Mouse (Mus musculus) heart, embryonic 12.5 days (tissue): ENCODE data around the gene Entpd3. TPM values are rescaled to one million over a fixed set of nuclear protein-coding genes. Genes with fewer than 3 reads are reported as not detected.
A peak's percentile ranks its signal among the peaks of the same experiment; 100 is the strongest.

Experiments used
- ATAC-seq: fragments of 200-750 bp; cut with Nextera tagmentation; 2 replicates; pipeline ENCODE4 v1.8.0; 2017; ENCODE audit warnings: moderate TSS enrichment, moderate library complexity; ENCODE audit not compliant: insufficient number of reproducible peaks, low FRiP score
- H3K27ac ChIP-seq: fragments of 300-500 bp; sonication (generic); 2 replicates; pipeline ENCODE4 v1.5.1; 2016; ENCODE audit warnings: mild to moderate bottlenecking, moderate library complexity; ENCODE audit not compliant: poor library complexity, severe bottlenecking
- H3K27me3 ChIP-seq: fragments of 300-500 bp; sonication (generic); replicated peaks from 2 replicates; pipeline ENCODE4 v1.6.1; 2016; ENCODE audit warnings: mild to moderate bottlenecking, moderate library complexity
- H3K36me3 ChIP-seq: fragments of 300-500 bp; sonication (generic); 2 replicates; pipeline ENCODE4 v1.6.1; 2016; ENCODE audit warnings: mild to moderate bottlenecking, moderate library complexity
- H3K4me1 ChIP-seq: fragments of 300-500 bp; sonication (generic); replicated peaks from 2 replicates; pipeline ENCODE4 v1.6.1; 2016; ENCODE audit warnings: mild to moderate bottlenecking
- H3K4me2 ChIP-seq: fragments of 300-500 bp; sonication (generic); 2 replicates; pipeline ENCODE4 v1.6.1; 2016; ENCODE audit warnings: mild to moderate bottlenecking, moderate library complexity
- H3K4me3 ChIP-seq: fragments of 300-500 bp; sonication (generic); 2 replicates; pipeline ENCODE4 v1.5.1; 2016; ENCODE audit warnings: mild to moderate bottlenecking
- H3K9ac ChIP-seq: fragments of 300-500 bp; sonication (generic); 2 replicates; pipeline ENCODE4 v1.6.1; 2016; ENCODE audit warnings: mild to moderate bottlenecking, moderate library complexity
- H3K9me3 ChIP-seq: fragments of 300-500 bp; sonication (generic); replicated peaks from 2 replicates; pipeline ENCODE4 v1.6.1; 2016; ENCODE audit warnings: mild to moderate bottlenecking, moderate library complexity
- WGBS: fragments of 180-500 bp; shearing (Covaris S2); methylation state at CpG from one replicate; pipeline ENCODE4 v1.1.7; 2016; 5-methylcytosine and 5-hydroxymethylcytosine counted together
- polyA plus RNA-seq: library from polyadenylated mRNA; unstranded; fragments of >200 nt; fragmentation: Nextera tagmentation; extraction: Ambion mirVana; gene quantifications from 2 replicates; pipeline ENCODE4 v1.2.1, GENCODE M21; 2016

Gene Entpd3
- polyA plus RNA-seq, 1 experiment from 2014 or later: 0.14 TPM

DNA sequence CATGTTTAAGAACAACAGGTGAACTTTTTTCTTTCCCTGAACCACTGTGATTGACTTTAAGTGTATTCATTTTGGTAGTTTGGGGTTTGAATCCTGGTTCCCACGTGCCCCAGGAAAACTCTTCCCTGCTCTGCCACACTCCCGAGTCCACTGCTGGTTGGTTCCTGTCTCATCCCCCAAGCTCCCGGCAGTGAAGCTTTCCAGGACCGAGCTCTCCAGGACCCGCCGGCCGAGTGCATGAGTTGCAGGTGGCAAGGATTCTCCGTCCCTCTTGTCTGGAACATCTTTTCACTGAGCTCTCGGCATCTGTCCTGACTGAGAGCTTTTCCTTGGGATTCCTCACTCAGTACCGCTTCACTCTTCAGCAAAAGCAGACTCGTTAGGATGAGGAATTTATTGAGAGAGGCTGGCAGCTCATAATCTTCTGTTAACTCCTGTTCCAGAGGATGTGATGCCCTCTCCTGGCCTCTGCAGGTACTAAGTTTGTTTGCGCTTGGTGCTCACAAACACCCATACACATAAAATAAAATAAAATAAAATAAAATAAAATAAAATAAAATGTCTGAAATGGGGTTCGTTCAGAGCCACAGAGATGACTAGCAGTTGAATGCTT lies 30.2 kb downstream of the Entpd3 start:
- H3K9me3 ChIP-seq: no peaks in the 10 kb centered on the region
- H3K4me2 ChIP-seq: peak overlapping the region; percentile 42
- peaks cover 24% of the 10 kb centered on the region for H3K36me3 ChIP-seq
- H3K4me3 ChIP-seq: no peak overlapping the region
- H3K27me3 ChIP-seq: no peaks in the 10 kb centered on the region
- no peak overlapping the region for H3K9ac ChIP-seq
- ATAC-seq: no peak
- H3K4me1 ChIP-seq: peaks cover 25% of the 10 kb centered on the region
- no peak overlapping the region for H3K27ac ChIP-seq
- WGBS: 54% methylated on average over 13 of the region's 13 CpGs

DNA sequence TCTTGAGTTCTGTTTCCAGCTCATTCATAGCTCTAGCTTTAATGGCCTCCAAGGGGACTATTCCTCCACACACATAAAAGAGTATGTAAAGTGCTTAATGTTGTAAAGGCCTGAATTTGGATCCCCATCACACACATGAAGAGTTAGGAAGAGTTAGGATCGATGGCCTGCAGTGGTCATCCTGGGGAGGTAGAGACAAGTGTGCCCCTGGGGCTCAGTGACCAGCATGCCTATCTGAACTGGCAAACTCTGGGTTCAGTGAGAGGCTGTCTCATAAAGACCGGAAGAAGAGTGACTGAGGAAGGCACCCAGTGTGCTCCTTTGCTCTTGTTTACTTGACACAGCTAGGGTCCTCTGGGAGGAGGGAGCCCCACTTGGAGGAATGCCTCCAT lies 30.7 kb downstream of the Entpd3 start:
- H3K4me1 ChIP-seq: peaks cover 25% of the 10 kb centered on the region
- no peaks in the 10 kb centered on the region for H3K27me3 ChIP-seq
- WGBS: 57% methylated on average over 2 of the region's 2 CpGs
- peak overlapping the region; percentile 70; the same call in 1 of the 2 replicates for H3K9ac ChIP-seq
- H3K36me3 ChIP-seq: peaks cover 29% of the 10 kb centered on the region
- ATAC-seq: no peak
- H3K9me3 ChIP-seq: no peaks in the 10 kb centered on the region
- no peak overlapping the region for H3K27ac ChIP-seq
- peak overlapping the region; percentile 76 for H3K4me3 ChIP-seq
- H3K4me2 ChIP-seq: peak overlapping the region; percentile 91

DNA sequence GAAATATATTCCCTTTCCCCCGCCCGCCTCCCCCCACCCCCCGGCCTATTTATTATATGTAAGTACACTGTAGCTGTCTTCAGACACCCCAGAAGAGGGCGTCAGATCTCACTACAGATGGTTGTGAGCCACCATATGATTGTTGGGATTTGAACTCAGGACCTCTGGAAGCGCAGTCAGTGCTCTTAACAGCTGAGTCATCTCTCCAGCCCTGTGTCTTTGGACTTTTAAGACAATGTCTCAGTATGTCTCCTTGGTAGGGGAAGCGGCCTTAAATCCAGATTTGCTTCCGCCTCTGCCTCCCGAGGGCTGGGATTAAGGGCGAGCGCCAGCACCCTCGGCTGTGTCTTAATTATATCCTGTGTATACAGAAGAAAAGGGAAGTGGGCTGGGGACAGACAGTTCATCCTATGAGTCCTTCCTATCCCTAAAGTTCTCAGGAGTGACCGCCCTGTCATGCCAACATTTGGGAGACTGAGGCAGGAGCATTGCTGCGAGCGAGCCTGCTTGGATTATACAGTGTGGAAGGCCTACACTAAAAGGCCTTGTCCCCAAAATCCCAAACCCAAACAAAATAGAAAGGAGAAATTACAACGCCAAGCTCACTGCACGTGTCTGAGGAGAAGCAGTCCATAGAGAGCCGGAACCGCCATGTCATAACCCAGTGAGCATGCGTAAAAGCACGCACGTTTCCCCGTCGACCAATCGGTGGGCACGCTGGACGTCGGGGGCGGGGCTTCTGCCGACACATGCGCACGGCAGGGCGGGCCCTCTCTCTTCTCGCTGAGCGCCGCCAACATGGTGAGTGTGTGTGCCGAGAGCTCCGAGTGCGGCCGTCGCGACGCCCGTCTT lies 31.3 kb downstream of the Entpd3 start, which contains the start of gene Rpl14:
TSS of gene Rpl14 (plus strand) at position 704 of the 852 bp plus-strand sequence.
- Histone ChIP-seq H3K4me3 (peak within 1 kb of the TSS; percentile 76), H3K9me3 (no peaks in the 10 kb centered on the region), H3K36me3 (peaks cover 35% of the 10 kb centered on the region), H3K27me3 (no peaks in the 10 kb centered on the region), H3K4me1 (peaks cover 25% of the 10 kb centered on the region), H3K4me2 (peak within 1 kb of the TSS; percentile 91), H3K9ac (peak within 1 kb of the TSS; percentile 90), H3K27ac (peak within 1 kb of the TSS; percentile 56)
- WGBS: 4% methylated on average over 43 of the region's 43 CpGs
- peak; percentile 93 for ATAC-seq

DNA sequence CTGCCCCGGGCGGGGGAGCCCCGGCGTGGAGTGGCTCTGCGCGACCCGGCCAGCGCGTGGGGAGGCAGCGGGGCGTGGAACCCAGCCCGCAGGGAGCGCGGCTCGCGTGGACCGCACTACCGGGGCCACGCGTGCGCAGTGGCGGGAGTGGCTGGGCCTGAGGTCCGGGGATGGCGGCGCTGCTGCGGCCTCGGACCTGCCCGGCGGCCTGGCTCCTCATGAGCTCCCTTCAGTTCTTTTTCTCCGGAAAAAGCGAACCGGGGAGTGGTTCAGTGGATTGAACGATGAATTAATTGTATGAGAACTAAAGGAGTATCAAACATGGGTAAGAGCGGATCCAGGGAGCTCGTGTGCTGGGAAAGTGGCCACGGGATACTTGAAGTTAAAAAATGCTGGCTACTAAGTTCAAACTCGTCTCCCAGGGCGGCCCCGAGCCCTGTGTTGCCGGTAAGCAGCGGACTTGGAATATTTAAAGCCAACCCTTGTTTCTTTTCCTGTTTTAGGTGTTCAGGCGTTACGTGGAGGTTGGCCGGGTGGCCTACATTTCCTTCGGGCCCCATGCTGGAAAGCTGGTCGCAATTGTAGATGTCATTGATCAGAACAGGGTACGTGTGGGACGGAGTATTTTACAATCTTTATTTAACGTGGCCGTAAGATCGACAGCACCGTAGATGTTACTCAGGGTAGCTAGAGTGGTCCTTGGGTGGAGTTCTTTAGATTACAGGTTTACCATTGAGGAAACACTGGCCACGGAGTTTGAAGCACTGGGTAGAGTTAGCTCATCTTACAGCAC lies 32.2 kb downstream of the Entpd3 start:
- peak overlapping the region; percentile 90 for H3K9ac ChIP-seq
- under 1% methylated on average over 53 of the region's 53 CpGs for WGBS
- H3K27me3 ChIP-seq: no peaks in the 10 kb centered on the region
- H3K4me1 ChIP-seq: peaks cover 25% of the 10 kb centered on the region
- peak overlapping the region; percentile 56 for H3K27ac ChIP-seq
- H3K4me3 ChIP-seq: peak overlapping the region; percentile 76
- H3K9me3 ChIP-seq: no peaks in the 10 kb centered on the region
- H3K36me3 ChIP-seq: peaks cover 39% of the 10 kb centered on the region
- peak; percentile 72 for ATAC-seq
- peak overlapping the region; percentile 91 for H3K4me2 ChIP-seq

DNA sequence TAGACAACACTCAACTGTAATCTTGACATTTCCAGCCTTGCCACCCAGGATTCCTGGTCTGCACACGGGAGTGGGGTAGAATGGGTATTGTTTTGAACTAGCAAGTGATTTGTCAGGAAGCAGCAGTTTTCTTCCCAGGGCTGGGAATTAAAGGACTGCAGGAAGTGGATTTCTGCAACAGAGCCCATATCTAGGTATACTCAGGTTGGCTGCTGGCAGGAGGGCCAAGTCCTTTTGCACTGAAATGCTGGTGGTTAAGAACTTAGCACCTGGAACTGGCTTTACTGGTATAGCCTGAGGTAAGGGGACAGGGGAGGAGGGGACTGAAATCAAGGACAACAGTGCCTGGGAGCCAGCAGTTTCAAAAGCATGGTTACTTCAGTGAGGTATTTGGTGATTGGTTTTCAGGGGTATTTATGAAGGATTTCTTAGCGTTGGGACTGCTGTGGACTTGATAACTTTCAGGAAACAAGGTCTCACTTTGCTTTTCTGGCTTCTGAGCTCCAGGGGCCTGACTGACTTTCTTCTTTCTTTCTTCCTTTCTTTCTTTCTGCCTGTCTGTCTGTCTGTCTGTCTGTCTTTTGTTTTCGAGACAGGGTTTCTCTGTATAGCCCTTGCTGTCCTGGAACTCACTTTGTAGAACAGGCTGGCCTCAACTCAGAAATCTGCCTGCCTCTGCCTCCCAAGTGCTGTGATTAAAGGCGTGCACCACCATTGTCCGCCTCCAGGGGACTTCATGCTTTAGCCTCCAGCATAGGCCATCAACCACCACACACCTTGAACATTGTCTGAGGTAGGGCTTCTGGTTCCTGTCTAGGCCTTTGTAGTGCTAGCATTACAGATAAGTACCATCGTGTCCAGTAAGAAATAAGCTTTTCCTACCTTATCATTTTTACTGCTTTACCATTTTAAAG lies 36.4 kb downstream of the Entpd3 start:
- 59% methylated on average over 6 of the region's 6 CpGs for WGBS
- Histone ChIP-seq H3K27ac (no peak overlapping the region), H3K4me3 (no peak overlapping the region), H3K9ac (no peak overlapping the region), H3K4me2 (no peak overlapping the region), H3K9me3 (no peaks in the 10 kb centered on the region), H3K27me3 (no peaks in the 10 kb centered on the region), H3K4me1 (peaks cover 18% of the 10 kb centered on the region), H3K36me3 (peaks cover 39% of the 10 kb centered on the region)
- ATAC-seq: no peak

DNA sequence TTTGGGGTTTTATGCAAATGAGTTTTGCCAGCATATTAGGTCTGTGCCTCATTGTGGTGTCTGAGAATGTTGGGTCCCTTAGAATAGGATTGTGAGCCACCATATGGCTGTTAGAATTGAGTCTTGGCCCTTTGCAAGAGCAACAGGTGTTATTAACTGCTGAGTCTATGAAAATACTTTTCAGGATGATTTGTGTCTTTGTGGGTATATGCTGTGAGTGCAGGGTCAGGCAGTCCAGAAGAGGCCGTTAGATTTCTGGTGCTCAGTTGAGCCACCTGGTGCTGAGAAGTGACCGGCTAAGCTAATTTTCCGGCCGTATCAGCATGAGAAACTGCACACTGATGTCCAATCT lies 37.0 kb downstream of the Entpd3 start:
- no peak overlapping the region for H3K27ac ChIP-seq
- H3K36me3 ChIP-seq: peaks cover 39% of the 10 kb centered on the region
- ATAC-seq: no peak
- no peaks in the 10 kb centered on the region for H3K27me3 ChIP-seq
- no peaks in the 10 kb centered on the region for H3K9me3 ChIP-seq
- H3K4me1 ChIP-seq: peaks cover 18% of the 10 kb centered on the region
- 7% methylated on average over 4 of the region's 4 CpGs for WGBS
- H3K9ac ChIP-seq: no peak overlapping the region
- H3K4me3 ChIP-seq: peak overlapping the region; percentile 75
- H3K4me2 ChIP-seq: peak overlapping the region; percentile 88

DNA sequence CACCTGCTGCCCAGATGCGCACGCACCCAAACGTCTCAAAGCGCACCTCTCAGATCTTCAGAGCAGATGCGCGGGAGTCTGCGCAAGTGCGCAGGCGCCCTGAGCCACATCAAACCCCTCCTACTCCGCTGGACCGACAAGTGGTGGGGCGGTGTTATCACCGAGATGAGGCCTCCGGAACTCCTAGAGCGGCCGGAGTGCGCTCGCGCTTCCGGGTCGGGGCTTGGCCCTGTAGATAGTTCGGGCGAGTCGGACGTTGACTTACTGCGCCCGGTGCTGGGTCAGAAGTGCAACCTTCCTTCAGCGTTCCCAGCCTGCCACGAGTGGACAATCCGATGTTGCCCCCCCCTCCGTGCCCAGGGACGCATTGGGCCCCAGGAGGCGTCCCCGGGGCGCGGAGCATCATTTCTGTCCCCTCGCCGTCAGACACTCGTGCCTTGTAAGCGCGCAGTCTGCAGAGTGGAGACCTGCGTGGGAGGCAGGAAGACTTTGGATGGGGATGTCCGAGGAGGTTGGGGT lies 37.6 kb downstream of the Entpd3 start:
- Histone ChIP-seq H3K36me3 (peaks cover 39% of the 10 kb centered on the region), H3K27ac (peak overlapping the region; percentile 41; the same call in 1 of the 2 replicates), H3K4me1 (peaks cover 20% of the 10 kb centered on the region), H3K9me3 (no peaks in the 10 kb centered on the region), H3K9ac (peak overlapping the region; percentile 87), H3K4me2 (peak overlapping the region; percentile 88), H3K27me3 (no peaks in the 10 kb centered on the region), H3K4me3 (peak overlapping the region; percentile 75)
- peak; percentile 95 for ATAC-seq
- under 1% methylated on average over 43 of the region's 43 CpGs for WGBS

DNA sequence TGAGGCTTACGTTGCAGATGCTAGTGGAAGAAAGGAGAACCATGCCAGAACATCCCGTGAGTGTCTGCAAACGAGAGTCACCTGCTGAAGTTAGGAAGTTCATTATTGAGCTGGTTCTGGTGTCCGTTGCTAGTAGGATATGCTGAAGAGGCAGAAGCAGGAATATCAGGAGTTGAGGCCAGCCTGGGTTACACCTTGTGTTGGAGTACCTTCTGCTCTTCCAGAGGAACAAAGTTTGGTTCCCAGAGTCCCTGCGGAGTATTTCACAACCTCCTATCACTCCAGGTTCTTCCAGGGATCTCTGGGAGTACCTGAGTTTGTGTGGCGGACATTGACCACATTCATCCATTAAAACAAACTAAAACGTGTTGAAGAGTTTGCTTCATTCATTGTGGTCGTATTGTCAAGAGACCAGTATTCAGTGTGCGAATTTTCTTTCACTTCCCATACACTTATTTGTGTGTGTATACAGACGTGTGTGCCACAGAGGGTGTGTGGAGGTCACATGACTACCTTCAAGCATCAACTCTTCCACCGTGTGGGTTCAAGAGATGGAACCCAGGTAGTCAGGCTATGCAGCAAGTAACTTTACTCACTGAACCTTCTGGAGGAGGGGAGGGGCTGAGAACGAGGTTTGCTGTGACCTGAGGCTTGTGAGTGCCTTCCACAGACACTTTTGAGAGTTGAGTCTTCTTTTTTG lies 38.2 kb downstream of the Entpd3 start:
- Histone ChIP-seq H3K9me3 (no peaks in the 10 kb centered on the region), H3K4me2 (peak overlapping the region; percentile 88), H3K9ac (peak overlapping the region; percentile 87), H3K36me3 (peaks cover 35% of the 10 kb centered on the region), H3K27me3 (no peaks in the 10 kb centered on the region), H3K4me3 (peak overlapping the region; percentile 75), H3K27ac (0 out of 2 replicates have a peak overlapping the region, but pooled peaks have one; percentile 41), H3K4me1 (peaks cover 15% of the 10 kb centered on the region)
- WGBS: 53% methylated on average over 12 of the region's 12 CpGs
- ATAC-seq: no peak

DNA sequence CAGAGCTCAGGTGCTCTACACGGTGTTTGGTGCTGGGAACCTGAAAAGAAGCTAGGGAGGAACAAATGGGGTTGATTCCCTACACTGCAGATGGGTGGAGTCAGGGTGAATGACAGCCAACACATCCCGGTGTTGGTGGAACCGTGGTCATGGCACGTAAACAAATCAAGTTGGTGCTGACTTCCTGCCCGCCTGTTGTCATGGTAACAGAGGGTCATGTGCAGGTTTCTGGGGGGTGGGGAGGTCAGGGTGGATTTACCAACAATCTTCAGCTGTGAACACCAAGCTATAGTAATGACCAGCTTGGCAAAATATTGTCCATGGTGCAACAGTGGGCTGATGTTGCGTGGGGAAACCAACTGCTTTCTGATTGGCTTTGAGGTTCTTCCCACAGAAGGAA lies 39.1 kb downstream of the Entpd3 start:
- Histone ChIP-seq H3K9ac (no peak overlapping the region), H3K27ac (no peak overlapping the region), H3K9me3 (no peaks in the 10 kb centered on the region), H3K4me1 (peaks cover 17% of the 10 kb centered on the region), H3K27me3 (no peaks in the 10 kb centered on the region), H3K36me3 (peaks cover 27% of the 10 kb centered on the region), H3K4me3 (no peak overlapping the region), H3K4me2 (no peak overlapping the region)
- WGBS: 56% methylated on average over 6 of the region's 6 CpGs
- no peak for ATAC-seq

DNA sequence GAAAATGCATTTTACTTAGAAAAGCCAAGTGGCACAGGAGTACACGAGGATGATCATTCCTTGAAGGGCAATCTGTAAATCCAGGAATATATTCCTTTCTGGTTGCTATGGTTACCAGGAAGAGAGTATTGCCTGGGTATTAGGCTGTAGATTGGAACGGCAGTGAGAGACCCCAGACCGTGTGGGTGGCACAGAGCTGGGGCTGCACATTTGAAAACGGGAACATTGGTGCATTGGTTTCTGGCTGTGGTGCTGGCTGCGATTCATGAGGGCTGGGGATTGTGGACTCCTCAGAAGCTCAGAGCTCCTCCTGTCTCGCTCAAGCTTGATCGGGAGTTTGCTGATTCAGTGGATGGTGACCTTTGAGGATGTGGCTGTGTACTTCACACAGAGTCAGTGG lies 40.2 kb downstream of the Entpd3 start:
- Histone ChIP-seq H3K4me2 (no peak overlapping the region), H3K4me3 (no peak overlapping the region), H3K36me3 (peaks cover 16% of the 10 kb centered on the region), H3K9ac (no peak overlapping the region), H3K9me3 (no peaks in the 10 kb centered on the region), H3K27ac (no peak overlapping the region), H3K4me1 (peaks cover 17% of the 10 kb centered on the region), H3K27me3 (no peaks in the 10 kb centered on the region)
- 78% methylated on average over 7 of the region's 7 CpGs for WGBS
- no peak for ATAC-seq
